In genomic region chr12:84178052-84178451, GRCm38 (mm10) we compare ENCODE assay signal across 11 mouse cellular contexts. TPM values are rescaled to one million over a fixed set of nuclear protein-coding genes. Genes with fewer than 3 reads are reported as not detected.
DNase-seq lines count a peak whose midpoint lies in the region; ATAC-seq and TF ChIP-seq lines count a peak whose summit lies in the region.
"Had no signal": no experiment of that assay in that cellular context is flagged by ENCODE, and none has a peak within 500 bp of the region (broad histone marks: within the 10 kb centered on the region; RNA-seq: fewer than 3 reads in every experiment).

No protein-coding gene starts in this region.

- H3K4me2 ChIP-seq in embryonic facial prominence, embryonic 15.5 days (replicated peaks), result no peak overlapping the region
- no peak overlapping the region for H3K4me2 ChIP-seq in lung, embryonic 15.5 days
- no peak overlapping the region for H3K4me2 ChIP-seq in midbrain, embryonic 13.5 days (replicated peaks)
- H3K4me2 ChIP-seq: hindbrain, embryonic 15.5 days had no signal

- no peak for ATAC-seq in embryonic facial prominence, embryonic 15.5 days (ENCODE audit: insufficient number of reproducible peaks, low FRiP score, low TSS enrichment, low read depth)
- ATAC-seq in lung, embryonic 15.5 days (ENCODE audit: borderline replicate concordance, extremely low read depth, low FRiP score, low TSS enrichment), result no peak
- no peak for ATAC-seq in midbrain, embryonic 13.5 days

- no peak for DNase-seq in embryonic facial prominence, embryonic 10.5 days (ENCODE audit: low spot score)
- no peak for DNase-seq in lung, postnatal 36 days
- DNase-seq in left cerebral cortex, adult 11 months (ENCODE audit: low spot score), result no peak
- DNase-seq: gastrocnemius, postnatal 36 days had no signal

- H3K27me3 ChIP-seq in embryonic facial prominence, embryonic 15.5 days, result no peaks in the 10 kb centered on the region
- H3K27me3 ChIP-seq in embryonic facial prominence, embryonic 10.5 days (replicated peaks; ENCODE audit: low read depth, poor library complexity, severe bottlenecking), result no peaks in the 10 kb centered on the region
- no peaks in the 10 kb centered on the region for H3K27me3 ChIP-seq in lung, embryonic 15.5 days
- no peaks in the 10 kb centered on the region for H3K27me3 ChIP-seq in small intestine, adult 2 months (ENCODE audit: control insufficient read depth, insufficient read depth, low read length)
- no peaks in the 10 kb centered on the region for H3K27me3 ChIP-seq in midbrain, embryonic 13.5 days
- H3K27me3 ChIP-seq: CH12.LX; hindbrain, embryonic 15.5 days had no signal

- 64% methylated on average over 1 of the region's 1 CpGs for WGBS in embryonic facial prominence, embryonic 15.5 days
- 76% methylated on average over 1 of the region's 1 CpGs for WGBS in embryonic facial prominence, embryonic 10.5 days
- WGBS in lung, embryonic 15.5 days, result 39% methylated on average over 1 of the region's 1 CpGs
- 19% methylated on average over 1 of the region's 1 CpGs for WGBS in small intestine, adult 2 months
- 58% methylated on average over 1 of the region's 1 CpGs for WGBS in midbrain, embryonic 13.5 days

- peaks cover 9% of the 10 kb centered on the region for H3K36me3 ChIP-seq in embryonic facial prominence, embryonic 15.5 days
- peaks cover 14% of the 10 kb centered on the region for H3K36me3 ChIP-seq in embryonic facial prominence, embryonic 10.5 days (replicated peaks)
- peaks cover 9% of the 10 kb centered on the region for H3K36me3 ChIP-seq in lung, embryonic 15.5 days
- peaks cover 9% of the 10 kb centered on the region for H3K36me3 ChIP-seq in small intestine, adult 2 months (ENCODE audit: control insufficient read depth, insufficient read depth, low read length)
- H3K36me3 ChIP-seq in midbrain, embryonic 13.5 days, result peaks cover 10% of the 10 kb centered on the region

- no peak for TF ChIP-seq CTCF in small intestine, adult 2 months (IDR thresholded peaks at IDR 0.05; ENCODE audit: extremely low read depth, insufficient read length, insufficient replicate concordance, low read depth, low read length)

- 0 out of 2 replicates have a peak overlapping the region, but pooled peaks have one; percentile 97 for H3K27ac ChIP-seq in embryonic facial prominence, embryonic 15.5 days (replicated peaks)
- no peak overlapping the region; the same call in 1 of the 2 replicates for H3K27ac ChIP-seq in embryonic facial prominence, embryonic 10.5 days (replicated peaks)
- peak overlapping the region; percentile 96 for H3K27ac ChIP-seq in lung, embryonic 15.5 days
- peak overlapping the region; percentile 14; the same call in 1 of the 2 replicates for H3K27ac ChIP-seq in brown adipose tissue, adult 24 weeks (replicated peaks; ENCODE audit: low read depth, low read length)
- H3K27ac ChIP-seq in small intestine, adult 2 months (ENCODE audit: insufficient read depth, low read depth, low read length), result peak overlapping the region; percentile 97
- H3K27ac ChIP-seq in midbrain, embryonic 13.5 days, result no peak overlapping the region

- H3K9me3 ChIP-seq in embryonic facial prominence, embryonic 15.5 days (replicated peaks), result no peaks in the 10 kb centered on the region
- no peaks in the 10 kb centered on the region for H3K9me3 ChIP-seq in embryonic facial prominence, embryonic 10.5 days
- H3K9me3 ChIP-seq in lung, embryonic 15.5 days, result no peaks in the 10 kb centered on the region
- no peaks in the 10 kb centered on the region for H3K9me3 ChIP-seq in midbrain, embryonic 13.5 days
- H3K9me3 ChIP-seq: hindbrain, embryonic 15.5 days had no signal

- peaks cover 88% of the 10 kb centered on the region for H3K4me1 ChIP-seq in embryonic facial prominence, embryonic 15.5 days
- peaks cover 83% of the 10 kb centered on the region for H3K4me1 ChIP-seq in embryonic facial prominence, embryonic 10.5 days
- peaks cover 91% of the 10 kb centered on the region for H3K4me1 ChIP-seq in lung, embryonic 15.5 days
- peaks cover 78% of the 10 kb centered on the region for H3K4me1 ChIP-seq in brown adipose tissue, adult 24 weeks (ENCODE audit: control insufficient read depth, insufficient read depth, insufficient read length, low read length)
- peaks cover 75% of the 10 kb centered on the region for H3K4me1 ChIP-seq in small intestine, adult 2 months (ENCODE audit: control insufficient read depth, insufficient read depth, insufficient read length, low read length)
- peaks cover 64% of the 10 kb centered on the region for H3K4me1 ChIP-seq in midbrain, embryonic 13.5 days (replicated peaks)

- TF ChIP-seq POLR2A in small intestine, adult 2 months (IDR thresholded peaks at IDR 0.05; ENCODE audit: low read depth, low read length), result no peak

- H3K4me3 ChIP-seq in embryonic facial prominence, embryonic 15.5 days (replicated peaks), result no peak overlapping the region
- H3K4me3 ChIP-seq in embryonic facial prominence, embryonic 10.5 days, result no peak overlapping the region
- H3K4me3 ChIP-seq in lung, embryonic 15.5 days, result no peak overlapping the region
- no peak overlapping the region for H3K4me3 ChIP-seq in brown adipose tissue, adult 24 weeks (ENCODE audit: insufficient read depth, low read depth, low read length)
- H3K4me3 ChIP-seq in small intestine, adult 2 months (ENCODE audit: low read depth, low read length), result no peak overlapping the region
- H3K4me3 ChIP-seq in midbrain, embryonic 13.5 days (replicated peaks), result no peak overlapping the region
- H3K4me3 ChIP-seq: hindbrain, embryonic 15.5 days had no signal

- H3K9ac ChIP-seq in embryonic facial prominence, embryonic 15.5 days, result no peak overlapping the region
- H3K9ac ChIP-seq in lung, embryonic 15.5 days, result no peak overlapping the region
- H3K9ac ChIP-seq in midbrain, embryonic 13.5 days (replicated peaks), result no peak overlapping the region
- H3K9ac ChIP-seq: hindbrain, embryonic 15.5 days had no signal

RNA-seq across cellular contexts. Expression of gene Pnma1, which starts 29.8 kb away (rescaled TPM):
- polyA plus RNA-seq in embryonic facial prominence, embryonic 15.5 days (2015; fragmentation: Nextera tagmentation; extraction: Ambion mirVana), result 1.8 and 3.0 TPM in 2 replicates
- polyA plus RNA-seq in embryonic facial prominence, embryonic 10.5 days (2016; fragmentation: Nextera tagmentation; extraction: Ambion mirVana), result 1.3 and 1.6 TPM in 2 replicates
- 1.8 TPM in 2 replicates for polyA plus RNA-seq in lung, embryonic 15.5 days (2015; fragmentation: Nextera tagmentation; extraction: Ambion mirVana)
- polyA plus RNA-seq in brown adipose tissue, adult 24 weeks (2012; ENCODE audit: insufficient read depth, insufficient read length, missing spikeins), result not detected in 2 replicates
- 0.10 and 0.33 TPM in 2 replicates for polyA plus RNA-seq in small intestine, adult 2 months (2012; rRNA removed)
- 5.5 and 6.5 TPM in 2 replicates for polyA plus RNA-seq in midbrain, embryonic 13.5 days (2015; fragmentation: Nextera tagmentation; extraction: Ambion mirVana)

RNA-seq across cellular contexts. Expression of gene Elmsan1, which starts 40.6 kb away (rescaled TPM):
- 15.4 and 15.9 TPM in 2 replicates for polyA plus RNA-seq in embryonic facial prominence, embryonic 15.5 days (2015; fragmentation: Nextera tagmentation; extraction: Ambion mirVana)
- polyA plus RNA-seq in embryonic facial prominence, embryonic 10.5 days (2016; fragmentation: Nextera tagmentation; extraction: Ambion mirVana), result 7.3 and 8.2 TPM in 2 replicates
- polyA plus RNA-seq in lung, embryonic 15.5 days (2015; fragmentation: Nextera tagmentation; extraction: Ambion mirVana), result 11.7 and 12.5 TPM in 2 replicates
- 6.9 and 9.5 TPM in 2 replicates for polyA plus RNA-seq in brown adipose tissue, adult 24 weeks (2012; ENCODE audit: insufficient read depth, insufficient read length, missing spikeins)
- polyA plus RNA-seq in small intestine, adult 2 months (2012; rRNA removed), result 8.9 and 25.9 TPM in 2 replicates
- 3.6 and 5.2 TPM in 2 replicates for polyA plus RNA-seq in midbrain, embryonic 13.5 days (2015; fragmentation: Nextera tagmentation; extraction: Ambion mirVana)

Comparison
In these comparisons a context has a peak if more than half of its experiments do, and no peak if none do; other contexts are left out.
1. H3K27ac ChIP-seq: peak in embryonic facial prominence, embryonic 15.5 days (single experiment), lung, embryonic 15.5 days (single experiment), brown adipose tissue, adult 24 weeks (single experiment) and small intestine, adult 2 months (single experiment); none in embryonic facial prominence, embryonic 10.5 days (single experiment) and midbrain, embryonic 13.5 days (single experiment).